Mouse (Mus musculus) heart, embryonic 12.5 days (tissue): ENCODE measurements around the gene Safb2. TPM values are rescaled to one million over a fixed set of nuclear protein-coding genes. Genes with fewer than 3 reads are reported as not detected.

Experiments used
- ATAC-seq: fragments of 200-750 bp; cut with Nextera tagmentation; 2 replicates; pipeline ENCODE4 v1.8.0; 2017; ENCODE audit warnings: moderate TSS enrichment, moderate library complexity; ENCODE audit not compliant: insufficient number of reproducible peaks, low FRiP score
- H3K27ac ChIP-seq: fragments of 300-500 bp; sonication (generic); 2 replicates; pipeline ENCODE4 v1.5.1; 2016; ENCODE audit warnings: mild to moderate bottlenecking, moderate library complexity; ENCODE audit not compliant: poor library complexity, severe bottlenecking
- H3K27me3 ChIP-seq: fragments of 300-500 bp; sonication (generic); replicated peaks from 2 replicates; pipeline ENCODE4 v1.6.1; 2016; ENCODE audit warnings: mild to moderate bottlenecking, moderate library complexity
- H3K36me3 ChIP-seq: fragments of 300-500 bp; sonication (generic); 2 replicates; pipeline ENCODE4 v1.6.1; 2016; ENCODE audit warnings: mild to moderate bottlenecking, moderate library complexity
- H3K4me1 ChIP-seq: fragments of 300-500 bp; sonication (generic); replicated peaks from 2 replicates; pipeline ENCODE4 v1.6.1; 2016; ENCODE audit warnings: mild to moderate bottlenecking
- H3K4me2 ChIP-seq: fragments of 300-500 bp; sonication (generic); 2 replicates; pipeline ENCODE4 v1.6.1; 2016; ENCODE audit warnings: mild to moderate bottlenecking, moderate library complexity
- H3K4me3 ChIP-seq: fragments of 300-500 bp; sonication (generic); 2 replicates; pipeline ENCODE4 v1.5.1; 2016; ENCODE audit warnings: mild to moderate bottlenecking
- H3K9ac ChIP-seq: fragments of 300-500 bp; sonication (generic); 2 replicates; pipeline ENCODE4 v1.6.1; 2016; ENCODE audit warnings: mild to moderate bottlenecking, moderate library complexity
- H3K9me3 ChIP-seq: fragments of 300-500 bp; sonication (generic); replicated peaks from 2 replicates; pipeline ENCODE4 v1.6.1; 2016; ENCODE audit warnings: mild to moderate bottlenecking, moderate library complexity
- WGBS: fragments of 180-500 bp; shearing (Covaris S2); methylation state at CpG from one replicate; pipeline ENCODE4 v1.1.7; 2016; 5-methylcytosine and 5-hydroxymethylcytosine counted together
- polyA plus RNA-seq: library from polyadenylated mRNA; unstranded; fragments of >200 nt; fragmentation: Nextera tagmentation; extraction: Ambion mirVana; gene quantifications from 2 replicates; pipeline ENCODE4 v1.2.1, GENCODE M21; 2016

The Safb2 gene
- polyA plus RNA-seq, 1 experiment from 2014 or later = 61.1 TPM

DNA sequence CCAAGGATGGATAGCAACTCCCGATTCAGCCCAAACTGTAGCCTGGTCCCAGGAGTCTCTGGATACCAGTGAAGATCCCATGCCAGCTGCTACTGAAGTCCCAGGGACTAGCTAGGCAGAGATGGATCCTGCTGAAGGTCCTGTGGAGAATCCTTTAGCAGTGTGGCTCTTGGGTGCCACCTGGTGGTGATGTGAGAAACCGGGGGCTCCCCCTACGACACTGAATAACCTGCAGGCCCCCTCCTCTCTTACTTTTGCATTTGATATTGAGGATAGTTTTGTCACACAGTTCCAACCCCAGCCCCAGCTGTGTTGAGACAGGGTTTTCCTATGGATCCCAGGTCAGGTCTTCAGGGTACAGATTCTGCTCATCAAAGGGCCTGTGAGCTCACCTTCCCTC, 25.9 kb downstream of the Safb2 start:
- Histone ChIP-seq H3K36me3 (peaks cover 26% of the 10 kb centered on the region), H3K27ac (no peak overlapping the region), H3K4me3 (no peak overlapping the region), H3K27me3 (peaks cover 4% of the 10 kb centered on the region; the same call in 1 of the 2 replicates), H3K4me1 (no peaks in the 10 kb centered on the region), H3K4me2 (no peak overlapping the region), H3K9ac (no peak overlapping the region), H3K9me3 (no peaks in the 10 kb centered on the region)
- no peak for ATAC-seq
- 23% methylated on average over 3 of the region's 3 CpGs for WGBS

DNA sequence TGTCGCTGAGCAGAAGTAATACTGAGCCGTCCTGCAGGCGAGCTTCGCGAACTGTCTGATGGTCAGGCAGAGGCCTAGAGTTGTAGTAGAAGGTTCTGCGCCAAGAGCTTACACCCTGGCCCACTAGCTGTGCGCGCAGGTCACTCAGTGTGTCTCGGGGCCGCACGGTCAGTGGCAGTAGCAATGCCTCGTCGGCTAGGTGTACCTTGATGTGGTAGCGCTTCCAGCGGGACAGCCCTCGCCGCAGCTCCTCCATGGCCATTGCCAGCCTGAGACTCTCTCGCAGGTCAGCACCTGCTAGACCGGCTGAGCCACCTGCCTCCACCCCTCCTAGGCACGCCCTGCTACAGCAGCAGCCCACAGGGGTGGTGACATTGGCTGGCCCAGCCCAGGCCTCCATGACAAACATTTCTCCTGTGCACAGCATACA, 30.2 kb downstream of the Safb2 start, which contains the start of gene Gm20219:
Gene Gm20219 (minus strand): TSS at position 266 of the 430 bp plus-strand sequence.
- Histone ChIP-seq H3K9ac (no peak within 1 kb of the TSS), H3K4me3 (no peak within 1 kb of the TSS), H3K36me3 (no peaks in the 10 kb centered on the region), H3K27me3 (peaks cover 4% of the 10 kb centered on the region; the same call in 1 of the 2 replicates), H3K4me1 (no peaks in the 10 kb centered on the region), H3K4me2 (no peak within 1 kb of the TSS), H3K9me3 (no peaks in the 10 kb centered on the region), H3K27ac (no peak within 1 kb of the TSS)
- no peak for ATAC-seq
- 70% methylated on average over 20 of the region's 20 CpGs for WGBS

DNA sequence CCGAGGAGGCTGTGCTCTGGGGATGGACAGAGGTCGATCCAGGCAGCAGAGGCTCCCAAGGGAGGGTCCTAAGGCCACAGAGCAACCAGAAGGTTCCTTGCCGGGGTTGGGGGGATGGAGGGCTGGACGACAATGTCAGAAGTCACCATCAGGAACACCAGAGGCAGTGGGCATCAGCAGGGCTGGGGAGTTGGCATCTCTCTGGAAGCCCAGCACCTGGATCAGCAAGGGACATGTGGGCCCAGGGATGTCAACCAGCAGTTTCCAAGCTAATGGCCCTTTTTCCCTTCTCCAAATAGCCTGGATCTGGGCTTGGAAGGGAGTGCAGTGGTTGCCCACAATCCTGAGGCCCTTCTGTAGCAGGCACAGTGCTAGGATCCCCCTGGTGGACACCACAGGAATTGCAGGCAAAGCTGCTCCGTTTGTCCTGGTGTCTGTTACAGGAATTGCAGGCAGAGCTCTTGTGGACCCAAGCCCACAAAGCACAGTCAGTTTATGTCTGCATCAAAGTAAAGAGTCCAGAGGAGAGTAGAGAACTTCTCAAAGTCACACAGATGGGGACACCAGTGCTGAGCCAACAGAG, 31.5 kb downstream of the Safb2 start:
- Histone ChIP-seq H3K27ac (no peak overlapping the region), H3K4me1 (no peaks in the 10 kb centered on the region), H3K36me3 (no peaks in the 10 kb centered on the region), H3K27me3 (peaks cover 4% of the 10 kb centered on the region; the same call in 1 of the 2 replicates), H3K9me3 (no peaks in the 10 kb centered on the region), H3K4me2 (no peak overlapping the region), H3K9ac (no peak overlapping the region), H3K4me3 (no peak overlapping the region)
- ATAC-seq = no peak
- WGBS = 59% methylated on average over 5 of the region's 5 CpGs

DNA sequence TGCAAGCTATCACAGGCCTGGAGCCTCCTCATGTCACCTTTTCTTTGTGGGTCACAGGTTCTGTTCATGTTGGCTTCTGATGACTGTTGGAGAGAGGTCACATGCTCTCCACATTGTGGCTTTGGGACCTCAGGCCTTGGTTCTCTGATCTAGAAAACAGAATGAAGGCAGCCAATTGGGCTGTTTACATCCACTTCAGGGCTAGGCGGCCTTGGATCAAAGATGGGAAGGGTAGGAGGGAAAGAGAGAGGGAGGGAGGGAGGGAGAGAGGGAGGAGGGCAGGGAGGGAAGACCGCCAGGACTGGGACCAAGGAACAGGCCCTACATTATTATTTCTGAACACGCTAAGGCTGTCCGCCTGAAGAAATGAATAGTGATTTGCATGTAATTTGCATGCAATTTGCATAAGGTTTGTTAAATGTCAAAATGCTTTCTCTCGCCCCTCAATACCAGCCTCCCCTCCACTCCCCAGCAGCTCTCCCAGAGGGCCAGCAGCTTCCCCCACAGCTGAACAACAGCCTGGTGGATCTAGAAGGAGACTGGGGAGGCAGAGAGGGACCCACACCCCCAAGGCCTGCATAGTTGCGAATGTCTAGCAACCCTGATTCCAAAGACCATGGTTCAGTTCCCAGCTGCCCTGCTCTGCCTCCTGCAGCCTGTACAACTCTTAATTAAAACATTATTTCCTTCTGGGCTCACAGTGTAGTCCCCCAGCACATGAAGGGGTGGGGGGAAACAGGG, 32.4 kb downstream of the Safb2 start:
- Histone ChIP-seq H3K4me3 (no peak overlapping the region), H3K36me3 (no peaks in the 10 kb centered on the region), H3K4me1 (peaks cover 4% of the 10 kb centered on the region; the same call in 1 of the 2 replicates), H3K4me2 (no peak overlapping the region), H3K27ac (no peak overlapping the region), H3K9ac (no peak overlapping the region), H3K27me3 (peaks cover 4% of the 10 kb centered on the region; the same call in 1 of the 2 replicates), H3K9me3 (no peaks in the 10 kb centered on the region)
- no peak for ATAC-seq
- 78% methylated on average over 6 of the region's 6 CpGs for WGBS

DNA sequence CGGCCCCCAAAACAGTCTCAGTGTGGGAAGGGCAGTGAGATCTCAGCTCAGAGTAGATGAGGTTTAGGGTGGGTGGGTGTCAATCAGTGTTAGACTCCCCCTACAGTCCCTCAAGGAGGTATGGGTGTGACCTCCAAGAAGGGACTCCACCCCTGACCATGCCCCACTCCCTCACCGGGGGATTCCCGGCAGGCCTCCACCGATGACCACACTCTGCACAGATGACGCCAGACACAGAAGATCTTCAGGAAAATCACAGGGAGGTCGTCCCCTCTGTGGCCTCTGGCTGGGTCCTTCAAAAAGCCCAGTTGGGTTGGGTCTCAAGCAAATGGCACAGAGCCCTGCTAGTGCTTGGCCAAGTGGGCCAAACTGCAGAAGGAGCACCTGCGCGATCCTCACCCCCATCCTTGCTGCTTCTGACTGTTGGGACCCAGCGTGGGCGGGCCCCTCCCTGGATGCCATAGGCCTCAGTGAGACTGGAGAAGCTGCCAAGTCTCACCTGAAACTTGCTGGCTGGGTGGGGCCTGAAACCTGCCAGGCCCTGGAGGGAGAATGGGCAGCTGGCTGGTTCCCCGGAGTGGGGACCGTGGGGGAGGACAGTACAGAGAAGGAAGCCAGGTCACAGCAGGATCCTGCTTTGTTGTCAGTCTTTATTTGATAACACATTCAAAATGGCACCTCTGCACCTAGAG, 33.5 kb downstream of the Safb2 start:
- ATAC-seq = no peak
- no peaks in the 10 kb centered on the region for H3K9me3 ChIP-seq

DNA sequence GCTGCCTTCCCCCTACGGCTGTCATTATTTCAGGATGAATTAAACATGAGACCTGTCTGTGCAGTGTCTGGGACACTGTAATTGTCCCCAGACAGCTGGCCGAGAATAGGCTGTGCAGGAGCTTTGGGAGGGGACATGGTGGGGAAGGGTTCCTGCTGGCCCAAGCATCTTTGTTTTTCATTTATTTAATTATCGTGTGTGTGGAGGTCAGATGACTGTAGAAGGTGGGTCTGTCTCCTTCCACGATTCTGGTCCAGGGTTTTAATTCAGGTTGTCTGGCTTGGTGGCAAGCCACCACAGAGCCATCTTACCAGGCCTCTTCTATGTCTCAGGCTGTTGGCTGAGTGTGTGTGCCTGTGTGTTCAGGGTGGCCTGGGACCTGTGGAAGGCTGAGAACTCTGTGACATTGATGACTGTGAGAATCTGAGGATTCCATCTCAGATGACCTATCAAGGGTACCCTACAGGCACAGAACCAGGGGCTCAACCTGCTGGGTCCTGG, 35.7 kb downstream of the Safb2 start:
- 58% methylated on average over 4 of the region's 4 CpGs for WGBS

More for the DNA sequence above, 33.5 kb downstream of the Safb2 start:
- peaks cover 5% of the 10 kb centered on the region; the same call in 1 of the 2 replicates for H3K4me1 ChIP-seq
- H3K4me3 ChIP-seq = no peak overlapping the region
- no peaks in the 10 kb centered on the region for H3K36me3 ChIP-seq
- WGBS = 75% methylated on average over 12 of the region's 12 CpGs
- no peak overlapping the region for H3K27ac ChIP-seq
- H3K4me2 ChIP-seq = no peak overlapping the region
- no peak overlapping the region for H3K9ac ChIP-seq
- H3K27me3 ChIP-seq = peaks cover 4% of the 10 kb centered on the region; the same call in 1 of the 2 replicates

DNA sequence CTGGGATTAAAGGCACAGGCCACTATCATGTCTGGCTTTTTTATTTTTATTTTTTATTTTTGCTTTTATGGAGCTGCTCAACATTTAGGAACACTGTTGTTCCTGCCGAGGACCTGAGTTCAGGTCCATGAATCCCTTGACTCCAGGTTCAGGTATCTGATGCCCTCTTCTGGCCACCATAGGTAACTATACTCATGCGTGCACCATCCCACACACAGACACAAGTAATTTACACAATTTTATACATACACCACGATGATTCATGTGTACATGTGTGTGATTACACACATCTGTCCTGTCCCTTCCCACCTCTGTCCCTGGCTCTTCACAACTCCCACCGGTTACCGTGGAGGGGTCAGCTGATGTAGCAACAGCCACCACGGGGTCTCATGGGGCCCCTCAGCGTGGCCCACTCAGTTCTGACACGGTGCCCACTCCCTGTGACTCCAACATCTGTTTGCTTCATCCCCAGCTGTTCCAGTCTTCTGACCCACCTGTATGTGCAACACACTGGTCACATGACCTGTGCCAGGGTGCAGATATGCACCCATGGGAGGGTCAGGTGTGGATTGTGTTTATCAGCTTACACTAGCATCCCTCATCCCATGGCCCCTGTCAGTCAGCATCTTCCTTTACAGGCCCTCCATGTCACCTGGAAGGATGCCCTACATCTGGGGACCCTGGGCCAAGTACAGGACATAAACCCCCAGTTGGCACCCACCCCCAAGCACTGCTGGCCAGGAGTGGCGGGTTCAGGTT, 36.4 kb downstream of the Safb2 start:
- no peak overlapping the region for H3K9ac ChIP-seq
- H3K4me1 ChIP-seq = peaks cover 5% of the 10 kb centered on the region; the same call in 1 of the 2 replicates
- H3K27ac ChIP-seq = no peak overlapping the region
- H3K4me2 ChIP-seq = no peak overlapping the region
- H3K9me3 ChIP-seq = no peaks in the 10 kb centered on the region
- H3K27me3 ChIP-seq = no peaks in the 10 kb centered on the region
- H3K4me3 ChIP-seq = no peak overlapping the region
- WGBS = 66% methylated on average over 9 of the region's 9 CpGs
- ATAC-seq = no peak
- no peaks in the 10 kb centered on the region for H3K36me3 ChIP-seq

More for the DNA sequence above, 35.7 kb downstream of the Safb2 start:
- Histone ChIP-seq H3K27ac (no peak overlapping the region), H3K4me1 (peaks cover 5% of the 10 kb centered on the region; the same call in 1 of the 2 replicates), H3K9ac (no peak overlapping the region), H3K27me3 (no peaks in the 10 kb centered on the region), H3K9me3 (no peaks in the 10 kb centered on the region), H3K36me3 (no peaks in the 10 kb centered on the region), H3K4me3 (no peak overlapping the region), H3K4me2 (no peak overlapping the region)
- no peak for ATAC-seq

DNA sequence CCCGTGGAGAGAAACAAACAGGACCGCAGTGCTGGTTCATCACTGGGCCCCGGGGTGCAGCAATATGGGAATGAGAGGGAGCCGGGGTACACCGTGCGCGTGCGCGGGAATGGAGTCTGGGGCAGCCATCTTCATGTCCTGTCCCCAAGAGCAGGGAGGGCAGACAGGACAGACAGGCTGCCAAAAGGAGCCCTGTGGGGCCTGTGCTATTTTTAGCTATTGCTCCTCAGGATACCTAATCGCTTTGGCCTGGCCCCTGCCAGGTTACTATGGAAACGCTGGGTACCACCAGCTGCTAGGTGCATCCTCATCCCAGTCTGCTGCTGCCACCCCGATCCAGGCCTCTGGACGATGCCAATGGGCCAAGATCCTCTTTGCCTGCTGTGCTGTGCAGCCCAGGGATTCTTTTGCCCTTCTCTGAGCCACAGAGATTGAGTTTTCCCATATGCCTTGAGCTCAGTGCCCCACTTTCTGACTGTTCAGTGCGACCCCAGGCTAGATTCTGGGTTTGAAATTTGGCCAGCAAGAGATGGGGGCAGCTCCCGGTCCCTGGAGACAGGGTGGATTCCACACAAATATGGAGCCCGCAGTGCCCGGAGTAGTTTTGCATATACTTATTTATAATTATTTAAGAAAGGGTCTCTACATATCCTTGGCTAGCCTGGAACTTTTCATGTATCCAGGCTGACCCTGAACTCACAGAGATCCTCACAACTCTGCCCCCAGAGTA, 37.1 kb downstream of the Safb2 start:
- WGBS = 64% methylated on average over 17 of the region's 17 CpGs
- Histone ChIP-seq H3K36me3 (no peaks in the 10 kb centered on the region), H3K27ac (no peak overlapping the region), H3K4me2 (no peak overlapping the region), H3K27me3 (0 out of 2 replicates have a peak, but pooled peaks cover under 1% of the 10 kb centered on the region), H3K9ac (no peak overlapping the region), H3K4me3 (no peak overlapping the region), H3K9me3 (no peaks in the 10 kb centered on the region), H3K4me1 (peaks cover 5% of the 10 kb centered on the region; the same call in 1 of the 2 replicates)
- no peak for ATAC-seq

DNA sequence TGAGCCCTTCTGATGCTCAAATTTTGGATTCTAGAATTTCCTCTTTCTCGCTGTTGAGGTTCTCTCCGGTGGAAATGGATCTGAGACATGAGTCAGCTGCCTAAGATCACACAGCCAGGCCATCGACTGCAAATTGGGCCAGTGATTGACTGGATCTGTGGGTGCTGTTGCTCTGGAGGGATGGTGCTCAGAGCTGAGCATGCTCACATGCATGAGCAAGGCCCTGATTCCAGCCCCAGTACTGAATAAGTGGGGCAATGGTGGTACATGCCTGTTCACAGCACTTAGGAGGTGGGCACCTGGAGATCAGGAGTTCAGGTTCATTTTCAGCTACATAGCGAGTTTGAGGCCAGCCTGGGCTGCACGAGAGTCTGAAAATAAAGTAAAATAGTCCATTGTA, 37.8 kb downstream of the Safb2 start:
- Histone ChIP-seq H3K27ac (no peak overlapping the region), H3K9ac (no peak overlapping the region), H3K27me3 (0 out of 2 replicates have a peak, but pooled peaks cover 5% of the 10 kb centered on the region), H3K4me3 (no peak overlapping the region), H3K4me2 (no peak overlapping the region), H3K36me3 (no peaks in the 10 kb centered on the region), H3K4me1 (peaks cover 5% of the 10 kb centered on the region; the same call in 1 of the 2 replicates), H3K9me3 (no peaks in the 10 kb centered on the region)
- WGBS = 71% methylated on average over 5 of the region's 5 CpGs
- ATAC-seq = no peak

DNA sequence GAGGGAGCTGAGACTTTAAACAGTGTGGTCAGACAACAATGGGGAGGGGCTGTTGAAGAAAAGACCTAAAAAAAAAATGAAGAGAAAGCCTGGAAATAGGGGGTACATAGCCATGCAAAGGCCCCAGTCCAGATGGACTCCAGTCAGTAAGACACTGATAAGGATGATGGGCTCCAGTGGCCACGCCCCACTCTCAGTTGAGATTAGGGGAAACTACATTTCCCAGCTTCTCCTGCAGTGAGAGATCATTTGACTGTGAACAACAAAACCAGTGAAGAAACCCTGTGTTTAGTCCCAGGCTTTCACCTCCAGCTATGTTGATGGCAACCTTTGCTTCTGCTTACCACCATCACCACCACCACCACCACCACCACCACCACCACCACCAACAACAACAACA, 38.4 kb downstream of the Safb2 start:
- Histone ChIP-seq H3K27me3 (0 out of 2 replicates have a peak, but pooled peaks cover 5% of the 10 kb centered on the region), H3K9ac (no peak overlapping the region), H3K4me3 (no peak overlapping the region), H3K36me3 (no peaks in the 10 kb centered on the region), H3K9me3 (no peaks in the 10 kb centered on the region), H3K27ac (no peak overlapping the region), H3K4me1 (peaks cover 5% of the 10 kb centered on the region; the same call in 1 of the 2 replicates), H3K4me2 (no peak overlapping the region)
- ATAC-seq = no peak
- 64% methylated on average over 1 of the region's 1 CpGs for WGBS
